Mouse (Mus musculus) T-helper 1 cell (primary cell): Measurements from ENCODE around the gene Atp6v1c2.

Experiments
- in situ Hi-C: fragments of 300-600 bp; cut with MboI, MseI; formaldehyde crosslinking; loops from one replicate; pipeline ENCODE4 v1.15.1; 2025; ENCODE audit warnings: high pct_unique_total_duplicates

Atp6v1c2 gene

GRCm38 (mm10) chr12:17261005-17261404 is 68.2 kb downstream of the Atp6v1c2 start:
- in situ Hi-C loops: loop anchor here (5.0 kb wide), 2 partner anchors 364 to 674 kb away; no protein-coding TSS in a partner anchor

- in situ Hi-C loops: loop anchor here (10.0 kb wide), 1 partner anchor 454 kb away; the partner anchor contains the start of gene Greb1
These were observed 70.7 kb downstream of the Atp6v1c2 start for GRCm38 (mm10) chr12:17258431-17258830.

GRCm38 (mm10) chr12:17256905-17257304 is 72.3 kb downstream of the Atp6v1c2 start:
- in situ Hi-C loops: loop anchor here (10.0 kb wide), 1 partner anchor 452 kb away; the partner anchor contains the start of gene Greb1

- in situ Hi-C loops: loop anchor here (10.0 kb wide), 1 partner anchor 451 kb away; the partner anchor contains the start of gene Greb1
These were observed 73.6 kb downstream of the Atp6v1c2 start for GRCm38 (mm10) chr12:17255602-17256001.

DNA sequence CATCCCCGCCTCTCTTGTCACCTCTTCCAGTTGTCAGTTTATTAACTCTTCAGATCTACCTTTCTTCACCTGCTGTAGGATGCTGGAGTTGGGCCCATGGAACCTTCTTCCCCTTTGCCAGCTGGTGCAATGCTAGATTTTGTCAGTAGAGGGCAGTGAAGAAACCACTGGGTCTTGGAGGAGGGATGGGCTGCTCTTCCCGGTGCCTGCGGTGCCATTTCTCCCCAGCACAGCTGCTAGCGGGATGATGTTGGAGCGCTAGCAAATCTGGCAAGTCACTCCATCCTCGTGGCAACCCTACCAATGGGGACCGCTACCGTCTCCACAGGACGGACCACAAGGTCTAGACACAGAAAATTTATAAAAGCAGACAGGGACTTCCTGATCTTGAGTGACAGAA is 76.1 kb downstream of the Atp6v1c2 start:
- in situ Hi-C loops: loop anchor here (5.0 to 10.0 kb wide), 2 partner anchors 221 to 448 kb away; partner anchors contain the start of gene Greb1

- in situ Hi-C loops: loop anchor here (5.0 to 10.0 kb wide), 2 partner anchors 219 to 446 kb away; partner anchors contain the start of gene Greb1
These were observed 78.2 kb downstream of the Atp6v1c2 start for GRCm38 (mm10) chr12:17250962-17251361.

- in situ Hi-C loops: no loop called here
These were observed 87.1 kb downstream of the Atp6v1c2 start for GRCm38 (mm10) chr12:17242041-17242440.

DNA sequence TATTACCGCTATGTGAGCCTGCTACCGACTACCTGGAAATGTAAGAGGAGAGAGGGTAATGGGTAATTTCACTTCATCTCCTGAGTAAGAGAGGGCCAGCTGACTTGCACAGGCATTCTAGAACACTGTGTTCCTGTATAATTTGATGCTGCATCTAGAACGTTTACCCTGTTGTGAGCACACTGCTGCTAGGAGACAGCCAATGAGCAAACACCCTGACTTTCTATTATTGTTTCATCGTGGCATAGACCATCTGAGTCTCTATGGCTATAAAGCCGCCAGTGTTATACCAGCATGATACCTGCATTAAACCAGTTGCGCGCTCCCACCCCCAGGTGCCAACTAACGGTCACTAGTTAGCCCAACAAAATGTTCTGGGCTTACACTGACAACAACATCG is 87.5 kb downstream of the Atp6v1c2 start:
- in situ Hi-C loops: no loop called here

- in situ Hi-C loops: no loop called here
These were observed 88.1 kb downstream of the Atp6v1c2 start for GRCm38 (mm10) chr12:17241016-17241415.

- in situ Hi-C loops: no loop called here
These were observed 89.8 kb downstream of the Atp6v1c2 start for GRCm38 (mm10) chr12:17239428-17239688.

- in situ Hi-C loops: no loop called here
These were observed 90.4 kb downstream of the Atp6v1c2 start for GRCm38 (mm10) chr12:17238588-17239427.

DNA sequence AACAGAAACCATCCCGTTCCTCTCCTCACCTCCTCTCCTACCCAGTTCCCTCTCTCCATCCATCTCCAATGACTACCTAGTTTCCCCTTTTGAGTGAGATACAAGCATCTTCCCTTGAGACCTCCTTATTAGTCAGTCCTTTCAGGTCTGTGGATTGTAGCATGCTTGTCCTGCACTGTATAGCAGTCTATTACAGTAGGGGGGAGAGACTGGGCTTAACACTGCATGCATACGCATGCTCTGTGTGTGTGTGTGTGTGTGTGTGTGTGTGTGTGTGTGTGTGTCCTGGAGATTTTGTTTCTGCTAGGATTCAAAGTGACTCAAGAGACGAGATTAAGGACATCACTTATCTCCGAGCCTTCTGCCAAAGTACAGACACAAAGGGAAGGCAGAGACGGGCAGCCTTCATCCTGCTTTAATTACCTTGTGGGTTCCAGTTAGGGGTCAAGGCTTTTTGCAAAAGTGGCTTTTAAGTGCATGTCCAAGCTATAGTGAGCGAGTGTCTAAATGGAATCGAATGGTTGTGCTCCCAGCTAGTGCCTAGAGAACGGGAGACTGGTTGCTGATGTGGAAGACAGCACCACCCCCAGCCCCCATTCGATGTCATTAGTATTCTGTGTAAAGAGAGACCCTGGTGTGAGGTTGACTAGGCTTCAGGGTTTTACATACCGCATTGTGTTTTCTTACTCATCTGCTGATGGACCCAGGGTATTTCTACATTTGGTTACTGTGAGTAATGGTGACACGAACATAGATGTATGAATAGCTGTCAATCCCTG is 93.4 kb downstream of the Atp6v1c2 start:
- in situ Hi-C loops: no loop called here
